Mouse (Mus musculus) embryonic facial prominence, embryonic 10.5 days (tissue): Measurements from ENCODE around the gene Ank3. TPM values are rescaled to one million over a fixed set of nuclear protein-coding genes. Genes with fewer than 3 reads are reported as not detected.
A peak's percentile ranks its signal among the peaks of the same experiment; 100 is the strongest.

ENCODE experiments used
- DNase-seq: peaks from one replicate; pipeline ENCODE4 v3.0.0-alpha.2; 2017; ENCODE audit warnings: low spot score
- H3K27ac ChIP-seq: fragments of 300-500 bp; sonication (generic); replicated peaks from 2 replicates; pipeline ENCODE4 v1.5.1; 2016; ENCODE audit warnings: mild to moderate bottlenecking
- H3K27me3 ChIP-seq: fragments of 300-500 bp; sonication (generic); replicated peaks from 2 replicates; pipeline ENCODE4 v1.6.1; 2016; ENCODE audit warnings: low read depth, mild to moderate bottlenecking; ENCODE audit not compliant: poor library complexity, severe bottlenecking
- H3K36me3 ChIP-seq: fragments of 300-500 bp; sonication (generic); replicated peaks from 2 replicates; pipeline ENCODE4 v1.6.1; 2016; ENCODE audit warnings: mild to moderate bottlenecking, moderate library complexity
- H3K4me1 ChIP-seq: fragments of 300-500 bp; sonication (generic); 2 replicates; pipeline ENCODE4 v1.6.1; 2016
- H3K4me3 ChIP-seq: fragments of 300-500 bp; sonication (generic); 2 replicates; pipeline ENCODE4 v1.5.1; 2016; ENCODE audit warnings: mild to moderate bottlenecking, moderate library complexity
- H3K9me3 ChIP-seq: fragments of 300-500 bp; sonication (generic); 2 replicates; pipeline ENCODE4 v1.6.1; 2016; ENCODE audit warnings: mild to moderate bottlenecking
- WGBS: fragments of 180-500 bp; shearing (Covaris S2); methylation state at CpG from one replicate; pipeline ENCODE4 v1.1.7; 2016; 5-methylcytosine and 5-hydroxymethylcytosine counted together
- polyA plus RNA-seq: library from polyadenylated mRNA; unstranded; fragments of >200 nt; fragmentation: Nextera tagmentation; extraction: Ambion mirVana; gene quantifications from 2 replicates; pipeline ENCODE4 v1.2.1, GENCODE M21; 2016

The Ank3 gene
- polyA plus RNA-seq, 1 experiment from 2014 or later = 36.9 TPM

GRCm38 (mm10) chr10:69533505-69534388 lies 135.2 kb downstream of the Ank3 start:
- Histone ChIP-seq H3K36me3 (no peaks in the 10 kb centered on the region), H3K27ac (peak overlapping the region; percentile 82), H3K4me1 (peaks cover 55% of the 10 kb centered on the region), H3K9me3 (no peaks in the 10 kb centered on the region), H3K4me3 (peak overlapping the region; percentile 56), H3K27me3 (no peaks in the 10 kb centered on the region)
- 2% methylated on average over 22 of the region's 22 CpGs for whole genome bisulfite sequencing
- DNase-seq = peak; percentile 82

- H3K9me3 ChIP-seq = no peaks in the 10 kb centered on the region
- peak overlapping the region; percentile 82 for H3K27ac ChIP-seq
- 57% methylated on average over 9 of the region's 9 CpGs for WGBS
- H3K36me3 ChIP-seq = no peaks in the 10 kb centered on the region
- peak overlapping the region; percentile 56 for H3K4me3 ChIP-seq
- DNase-seq = no peak
- H3K4me1 ChIP-seq = peaks cover 54% of the 10 kb centered on the region
- H3K27me3 ChIP-seq = no peaks in the 10 kb centered on the region
Measured at GRCm38 (mm10) chr10:69534716-69535115, 136.1 kb downstream of the Ank3 start.

- Histone ChIP-seq H3K36me3 (no peaks in the 10 kb centered on the region), H3K9me3 (no peaks in the 10 kb centered on the region), H3K4me3 (peak overlapping the region; percentile 56), H3K27ac (peak overlapping the region; percentile 82), H3K4me1 (peaks cover 54% of the 10 kb centered on the region), H3K27me3 (no peaks in the 10 kb centered on the region)
- 49% methylated on average over 15 of the region's 15 CpGs for WGBS
- DNase-seq = peak; percentile 47
Measured at GRCm38 (mm10) chr10:69535123-69535930, 136.8 kb downstream of the Ank3 start.

- H3K4me3 ChIP-seq = peak overlapping the region; percentile 56
- DNase-seq = no peak
- H3K9me3 ChIP-seq = no peaks in the 10 kb centered on the region
- H3K27ac ChIP-seq = peak overlapping the region; percentile 82; the same call in 1 of the 2 replicates
- H3K4me1 ChIP-seq = peaks cover 54% of the 10 kb centered on the region
- no peaks in the 10 kb centered on the region for H3K27me3 ChIP-seq
- 71% methylated on average over 4 of the region's 4 CpGs for WGBS
- no peaks in the 10 kb centered on the region for H3K36me3 ChIP-seq
Measured at GRCm38 (mm10) chr10:69535931-69536200, 137.3 kb downstream of the Ank3 start.

- Histone ChIP-seq H3K4me1 (peaks cover 54% of the 10 kb centered on the region), H3K4me3 (peak overlapping the region; percentile 56), H3K36me3 (no peaks in the 10 kb centered on the region), H3K27ac (peak overlapping the region; percentile 82; the same call in 1 of the 2 replicates), H3K9me3 (no peaks in the 10 kb centered on the region), H3K27me3 (no peaks in the 10 kb centered on the region)
- 64% methylated on average over 9 of the region's 9 CpGs for WGBS
- DNase-seq = no peak
Measured at GRCm38 (mm10) chr10:69536372-69537075, 138.0 kb downstream of the Ank3 start.

GRCm38 (mm10) chr10:69538236-69538635 lies 139.7 kb downstream of the Ank3 start:
- no peaks in the 10 kb centered on the region for H3K9me3 ChIP-seq
- no peak overlapping the region for H3K27ac ChIP-seq
- H3K4me3 ChIP-seq = no peak overlapping the region
- no peaks in the 10 kb centered on the region for H3K36me3 ChIP-seq
- 92% methylated on average over 2 of the region's 2 CpGs for WGBS
- H3K27me3 ChIP-seq = no peaks in the 10 kb centered on the region
- DNase-seq = no peak
- peaks cover 41% of the 10 kb centered on the region for H3K4me1 ChIP-seq

GRCm38 (mm10) chr10:69542439-69542838 lies 143.9 kb downstream of the Ank3 start:
- Histone ChIP-seq H3K36me3 (no peaks in the 10 kb centered on the region), H3K9me3 (no peaks in the 10 kb centered on the region), H3K27me3 (no peaks in the 10 kb centered on the region), H3K27ac (no peak overlapping the region), H3K4me3 (no peak overlapping the region), H3K4me1 (peaks cover 13% of the 10 kb centered on the region)
- no peak for DNase-seq
- 92% methylated on average over 3 of the region's 3 CpGs for WGBS

- no peaks in the 10 kb centered on the region for H3K27me3 ChIP-seq
- H3K4me1 ChIP-seq = 0 out of 2 replicates have a peak, but pooled peaks cover 11% of the 10 kb centered on the region
- no peaks in the 10 kb centered on the region for H3K36me3 ChIP-seq
- no peak overlapping the region for H3K27ac ChIP-seq
- H3K9me3 ChIP-seq = no peaks in the 10 kb centered on the region
- 93% methylated on average over 10 of the region's 10 CpGs for WGBS
- no peak overlapping the region for H3K4me3 ChIP-seq
- DNase-seq = no peak
Measured at GRCm38 (mm10) chr10:69543876-69544620, 145.5 kb downstream of the Ank3 start.

- 0 out of 2 replicates have a peak, but pooled peaks cover 11% of the 10 kb centered on the region for H3K4me1 ChIP-seq
- no peak overlapping the region for H3K27ac ChIP-seq
- H3K36me3 ChIP-seq = no peaks in the 10 kb centered on the region
- H3K27me3 ChIP-seq = no peaks in the 10 kb centered on the region
- DNase-seq = no peak
- H3K9me3 ChIP-seq = no peaks in the 10 kb centered on the region
- WGBS = 89% methylated on average over 7 of the region's 7 CpGs
- H3K4me3 ChIP-seq = no peak overlapping the region
Measured at GRCm38 (mm10) chr10:69544653-69545052, 146.1 kb downstream of the Ank3 start.

GRCm38 (mm10) chr10:69545936-69546335 lies 147.4 kb downstream of the Ank3 start:
- DNase-seq = no peak
- H3K4me1 ChIP-seq = peaks cover 16% of the 10 kb centered on the region; the same call in 1 of the 2 replicates
- no peaks in the 10 kb centered on the region; the same call in 1 of the 2 replicates for H3K36me3 ChIP-seq
- H3K27me3 ChIP-seq = no peaks in the 10 kb centered on the region
- no peak overlapping the region for H3K4me3 ChIP-seq
- H3K9me3 ChIP-seq = no peaks in the 10 kb centered on the region
- WGBS = 84% methylated on average over 3 of the region's 3 CpGs
- H3K27ac ChIP-seq = no peak overlapping the region

- Histone ChIP-seq H3K9me3 (no peaks in the 10 kb centered on the region), H3K27ac (no peak overlapping the region), H3K27me3 (no peaks in the 10 kb centered on the region), H3K36me3 (no peaks in the 10 kb centered on the region; the same call in 1 of the 2 replicates), H3K4me1 (peaks cover 17% of the 10 kb centered on the region; the same call in 1 of the 2 replicates), H3K4me3 (no peak overlapping the region)
- WGBS = 63% methylated on average over 6 of the region's 6 CpGs
- no peak for DNase-seq
Measured at GRCm38 (mm10) chr10:69546643-69547042, 148.1 kb downstream of the Ank3 start.
